27 mouse cellular contexts compared by ENCODE assay signal in genomic region chr4:150835163-150835562, GRCm38 (mm10). TPM values are rescaled to one million over a fixed set of nuclear protein-coding genes. Genes with fewer than 3 reads are reported as not detected.
DNase-seq lines count a peak whose midpoint lies in the region; ATAC-seq and TF ChIP-seq lines count a peak whose summit lies in the region.
"Had no signal": no experiment of that assay in that cellular context is flagged by ENCODE, and none has a peak within 500 bp of the region (broad histone marks: within the 10 kb centered on the region; RNA-seq: fewer than 3 reads in every experiment).

No protein-coding gene starts in this region.

- H3K27me3 ChIP-seq in kidney, embryonic 16.5 days (ENCODE audit: insufficient read depth, low read length), result no peaks in the 10 kb centered on the region
- no peaks in the 10 kb centered on the region for H3K27me3 ChIP-seq in lung, postnatal 0 days (replicated peaks; ENCODE audit: insufficient read depth, low read length)
- no peaks in the 10 kb centered on the region for H3K27me3 ChIP-seq in hindbrain, embryonic 16.5 days (replicated peaks; ENCODE audit: control insufficient read depth, insufficient read depth, low read length)
- H3K27me3 ChIP-seq: CH12.LX; embryonic facial prominence, embryonic 13.5 days; forebrain, embryonic 12.5 days; forebrain, embryonic 15.5 days; heart, embryonic 12.5 days; heart, embryonic 15.5 days; Patski had no signal

- no peaks in the 10 kb centered on the region for H3K36me3 ChIP-seq in kidney, embryonic 16.5 days (ENCODE audit: insufficient read depth, low read length)
- H3K36me3 ChIP-seq in lung, postnatal 0 days (ENCODE audit: insufficient read depth, low read length), result no peaks in the 10 kb centered on the region
- H3K36me3 ChIP-seq in hindbrain, embryonic 16.5 days (ENCODE audit: control insufficient read depth, insufficient read depth, low read length), result no peaks in the 10 kb centered on the region
- H3K36me3 ChIP-seq: embryonic facial prominence, embryonic 10.5 days; embryonic facial prominence, embryonic 13.5 days; forebrain, embryonic 12.5 days; forebrain, embryonic 15.5 days; G1E; heart, embryonic 12.5 days; heart, embryonic 15.5 days had no signal

- no peak for TF ChIP-seq EP300 in lung, postnatal 0 days (IDR thresholded peaks at IDR 0.05)

- no peak for ATAC-seq in kidney, embryonic 16.5 days (ENCODE audit: low FRiP score, low TSS enrichment)
- ATAC-seq in lung, postnatal 0 days, result no peak
- ATAC-seq in hindbrain, embryonic 16.5 days, result no peak
- ATAC-seq: forebrain, embryonic 15.5 days; Patski had no signal

- no peak for TF ChIP-seq CTCF in lung, postnatal 0 days (IDR thresholded peaks at IDR 0.05)

- 0 out of 2 replicates have a peak, but pooled peaks cover 3% of the 10 kb centered on the region for H3K4me1 ChIP-seq in kidney, embryonic 16.5 days (ENCODE audit: insufficient read depth, low read length)
- H3K4me1 ChIP-seq in lung, postnatal 0 days (ENCODE audit: insufficient read depth, low read depth, low read length), result peaks cover 13% of the 10 kb centered on the region; the same call in 1 of the 2 replicates
- peaks cover 3% of the 10 kb centered on the region; the same call in 1 of the 2 replicates for H3K4me1 ChIP-seq in brown adipose tissue, adult 24 weeks (ENCODE audit: control insufficient read depth, insufficient read depth, insufficient read length, low read length)
- no peaks in the 10 kb centered on the region for H3K4me1 ChIP-seq in hindbrain, embryonic 16.5 days (ENCODE audit: control insufficient read depth, insufficient read depth, low read depth, low read length)
- H3K4me1 ChIP-seq: forebrain, embryonic 12.5 days; forebrain, embryonic 15.5 days had no signal

- DNase-seq in kidney, postnatal 14 days, result no peak
- DNase-seq in lung, postnatal 10 days, result peak; percentile 42
- DNase-seq in lung, postnatal 0 days (ENCODE audit: low spot score), result no peak
- DNase-seq: adrenal gland, postnatal 10 days; cerebellum, adult 11-12 months; cerebellum, adult 8-10 months; cerebellum, postnatal 10 days; cerebellum, postnatal 36 days; embryo, embryonic 11 days; gastrocnemius, postnatal 14 days; heart, adult 11 months; heart, postnatal 14 days; heart, postnatal 4 days had no signal

- H3K4me2 ChIP-seq in kidney, embryonic 16.5 days (replicated peaks; ENCODE audit: low read depth, low read length), result no peak overlapping the region
- no peak overlapping the region for H3K4me2 ChIP-seq in lung, postnatal 0 days (replicated peaks; ENCODE audit: low read depth, low read length)
- no peak overlapping the region for H3K4me2 ChIP-seq in hindbrain, embryonic 16.5 days (ENCODE audit: low read length)
- H3K4me2 ChIP-seq: embryonic facial prominence, embryonic 13.5 days; forebrain, embryonic 12.5 days; forebrain, embryonic 15.5 days; heart, embryonic 12.5 days; heart, embryonic 15.5 days; hindbrain, embryonic 14.5 days had no signal

- no peak overlapping the region for H3K9ac ChIP-seq in kidney, embryonic 16.5 days (replicated peaks; ENCODE audit: low read length)
- H3K9ac ChIP-seq in lung, postnatal 0 days (replicated peaks; ENCODE audit: low read depth), result no peak overlapping the region
- H3K9ac ChIP-seq in hindbrain, embryonic 16.5 days (ENCODE audit: low read depth, low read length), result no peak overlapping the region
- H3K9ac ChIP-seq: embryonic facial prominence, embryonic 13.5 days; forebrain, embryonic 12.5 days; forebrain, embryonic 15.5 days; heart, embryonic 12.5 days; heart, embryonic 15.5 days; hindbrain, embryonic 14.5 days had no signal

- H3K9me3 ChIP-seq in kidney, embryonic 16.5 days (ENCODE audit: low read length), result no peaks in the 10 kb centered on the region
- H3K9me3 ChIP-seq in lung, postnatal 0 days (ENCODE audit: low read length), result no peaks in the 10 kb centered on the region
- no peaks in the 10 kb centered on the region for H3K9me3 ChIP-seq in hindbrain, embryonic 16.5 days (ENCODE audit: control insufficient read depth, low read length)
- H3K9me3 ChIP-seq: embryonic facial prominence, embryonic 10.5 days; embryonic facial prominence, embryonic 13.5 days; forebrain, embryonic 12.5 days; forebrain, embryonic 15.5 days; G1E; heart, embryonic 12.5 days; heart, embryonic 15.5 days had no signal

- WGBS in kidney, embryonic 16.5 days, result 86% methylated on average over 5 of the region's 5 CpGs
- 62% methylated on average over 5 of the region's 5 CpGs for WGBS in lung, postnatal 0 days
- WGBS in hindbrain, embryonic 16.5 days, result 80% methylated on average over 5 of the region's 5 CpGs

- 0 out of 2 replicates have a peak overlapping the region, but pooled peaks have one; percentile 3 for H3K27ac ChIP-seq in kidney, embryonic 16.5 days (ENCODE audit: low read length)
- H3K27ac ChIP-seq in lung, postnatal 0 days (ENCODE audit: low read length), result no peak overlapping the region
- H3K27ac ChIP-seq in brown adipose tissue, adult 24 weeks (replicated peaks; ENCODE audit: low read depth, low read length), result 0 out of 2 replicates have a peak overlapping the region, but pooled peaks have one; percentile 39
- no peak overlapping the region for H3K27ac ChIP-seq in hindbrain, embryonic 16.5 days (ENCODE audit: low read depth, low read length)
- H3K27ac ChIP-seq: embryonic facial prominence, embryonic 10.5 days; embryonic facial prominence, embryonic 13.5 days; forebrain, embryonic 12.5 days; forebrain, embryonic 15.5 days; heart, embryonic 15.5 days; hindbrain, embryonic 14.5 days had no signal

- no peak overlapping the region for H3K4me3 ChIP-seq in kidney, embryonic 16.5 days (ENCODE audit: low read length)
- no peak overlapping the region for H3K4me3 ChIP-seq in lung, postnatal 0 days (ENCODE audit: low read depth, low read length)
- H3K4me3 ChIP-seq in brown adipose tissue, adult 24 weeks (ENCODE audit: insufficient read depth, low read depth, low read length), result no peak overlapping the region
- no peak overlapping the region for H3K4me3 ChIP-seq in hindbrain, embryonic 16.5 days (ENCODE audit: low read length)
- H3K4me3 ChIP-seq: embryonic facial prominence, embryonic 10.5 days; embryonic facial prominence, embryonic 13.5 days; erythroblast, embryonic 14.5 days; forebrain, embryonic 12.5 days; forebrain, embryonic 15.5 days; heart, embryonic 12.5 days; heart, embryonic 15.5 days had no signal

RNA-seq across cellular contexts. Expression of gene Errfi1, which starts 18.6 kb away (rescaled TPM):
- polyA plus RNA-seq in kidney, embryonic 16.5 days (2015; fragmentation: Nextera tagmentation; extraction: Ambion mirVana), result 32.8 and 33.4 TPM in 2 replicates
- polyA plus RNA-seq in lung, postnatal 0 days (2015; fragmentation: Nextera tagmentation; extraction: Ambion mirVana), result 104 and 106 TPM in 2 replicates
- polyA plus RNA-seq in brown adipose tissue, adult 24 weeks (2012; ENCODE audit: insufficient read depth, insufficient read length, missing spikeins), result 14.8 and 32.1 TPM in 2 replicates
- polyA plus RNA-seq in hindbrain, embryonic 16.5 days (2015; fragmentation: Nextera tagmentation; extraction: Ambion mirVana), result 27.2 and 32.1 TPM in 2 replicates
- polyA plus RNA-seq: erythroblast, embryonic 14.5 days; G1E had no signal

Comparison
In these comparisons a context has a peak if more than half of its experiments do, and no peak if none do; other contexts are left out.
1. H3K27ac ChIP-seq: peak in kidney, embryonic 16.5 days (single experiment) and brown adipose tissue, adult 24 weeks (single experiment); none in lung, postnatal 0 days (single experiment) and hindbrain, embryonic 16.5 days (single experiment).